Mouse (Mus musculus) liver, embryonic 16.5 days (tissue): ENCODE results near the gene Serping1. TPM values are rescaled to one million over a fixed set of nuclear protein-coding genes. Genes with fewer than 3 reads are reported as not detected.

Experiments used
- ATAC-seq: fragments of 200-750 bp; cut with Nextera tagmentation; 2 replicates; pipeline ENCODE4 v1.8.0; 2017; ENCODE audit warnings: low read depth, mild to moderate bottlenecking, moderate number of reproducible peaks, moderate library complexity
- H3K27ac ChIP-seq: fragments of 300-500 bp; sonication (generic); 2 replicates; pipeline ENCODE4 v1.5.1; 2014; ENCODE audit warnings: mild to moderate bottlenecking, low read length
- H3K27me3 ChIP-seq: fragments of 300-500 bp; sonication (generic); 2 replicates; pipeline ENCODE4 v1.6.1; 2014; ENCODE audit warnings: low read depth, low read length, mixed read lengths; ENCODE audit not compliant: control insufficient read depth, insufficient read depth
- H3K36me3 ChIP-seq: fragments of 300-500 bp; sonication (generic); 2 replicates; pipeline ENCODE4 v1.6.1; 2014; ENCODE audit warnings: mild to moderate bottlenecking; ENCODE audit not compliant: control insufficient read depth, insufficient read depth
- H3K4me1 ChIP-seq: fragments of 300-500 bp; sonication (generic); 2 replicates; pipeline ENCODE4 v1.6.1; 2014; ENCODE audit warnings: low read depth, low read length, mixed read lengths; ENCODE audit not compliant: control insufficient read depth
- H3K4me2 ChIP-seq: fragments of 300-500 bp; sonication (generic); 2 replicates; pipeline ENCODE4 v1.6.1; 2014; ENCODE audit warnings: low read depth, low read length, mixed read lengths
- H3K4me3 ChIP-seq: fragments of 300-500 bp; sonication (generic); 2 replicates; pipeline ENCODE4 v1.5.1; 2014; ENCODE audit warnings: low read depth, mild to moderate bottlenecking, low read length
- H3K9ac ChIP-seq: fragments of 300-500 bp; sonication (generic); 2 replicates; pipeline ENCODE4 v1.6.1; 2014; ENCODE audit warnings: low read depth, low read length
- H3K9me3 ChIP-seq: fragments of 300-500 bp; sonication (generic); replicated peaks from 2 replicates; pipeline ENCODE4 v1.6.1; 2016; ENCODE audit warnings: low read length; ENCODE audit not compliant: control insufficient read depth
- WGBS: fragments of 180-500 bp; shearing (Covaris S2); extraction: QIAGEN DNeasy Blood & Tissue Kit; methylation state at CpG from one replicate; pipeline ENCODE4 v1.1.7; 2014; ENCODE audit not compliant: insufficient replicate concordance; 5-methylcytosine and 5-hydroxymethylcytosine counted together
- polyA plus RNA-seq: library from polyadenylated mRNA; unstranded; fragments of >200 nt; fragmentation: Nextera tagmentation; extraction: Ambion mirVana; gene quantifications from 2 replicates; pipeline ENCODE4 v1.2.1, GENCODE M21; 2015

Serping1 gene
- polyA plus RNA-seq, 1 experiment from 2014 or later: 133 TPM

GRCm38 (mm10) chr2:84757026-84757682 lies 18.1 kb downstream of the Serping1 start:
- Histone ChIP-seq H3K36me3 (no peaks in the 10 kb centered on the region), H3K4me1 (no peaks in the 10 kb centered on the region; the same call in 1 of the 2 replicates), H3K4me3 (no peak overlapping the region), H3K9ac (no peak overlapping the region), H3K27me3 (no peaks in the 10 kb centered on the region; the same call in 1 of the 2 replicates), H3K4me2 (no peak overlapping the region), H3K9me3 (no peaks in the 10 kb centered on the region), H3K27ac (0 out of 2 replicates have a peak overlapping the region, but pooled peaks have one; percentile 17)
- 58% methylated on average over 7 of the region's 7 CpGs for WGBS
- no peak for ATAC-seq

- Histone ChIP-seq H3K4me1 (no peaks in the 10 kb centered on the region; the same call in 1 of the 2 replicates), H3K27ac (peak overlapping the region; percentile 30; the same call in 1 of the 2 replicates), H3K36me3 (no peaks in the 10 kb centered on the region), H3K4me3 (no peak overlapping the region), H3K9ac (no peak overlapping the region), H3K9me3 (no peaks in the 10 kb centered on the region), H3K4me2 (no peak overlapping the region), H3K27me3 (no peaks in the 10 kb centered on the region)
- ATAC-seq: peak; percentile 55; the same call in 1 of the 2 replicates
- 63% methylated on average over 5 of the region's 5 CpGs for WGBS
Observed at GRCm38 (mm10) chr2:84756245-84756644, 19.0 kb downstream of the Serping1 start.

- Histone ChIP-seq H3K4me2 (no peak overlapping the region), H3K4me1 (peaks cover 7% of the 10 kb centered on the region), H3K4me3 (no peak overlapping the region), H3K9ac (no peak overlapping the region), H3K9me3 (no peaks in the 10 kb centered on the region), H3K27ac (no peak overlapping the region), H3K36me3 (no peaks in the 10 kb centered on the region), H3K27me3 (peaks cover 13% of the 10 kb centered on the region)
- ATAC-seq: no peak
- WGBS: 47% methylated on average over 6 of the region's 6 CpGs
Observed at GRCm38 (mm10) chr2:84750115-84750514, 25.1 kb downstream of the Serping1 start.

GRCm38 (mm10) chr2:84744126-84744525 lies 31.1 kb downstream of the Serping1 start:
- peak overlapping the region; percentile 68 for H3K27ac ChIP-seq
- peaks cover 51% of the 10 kb centered on the region for H3K4me1 ChIP-seq
- WGBS: 8% methylated on average over 10 of the region's 10 CpGs
- peaks cover 12% of the 10 kb centered on the region for H3K36me3 ChIP-seq
- peak overlapping the region; percentile 73 for H3K4me2 ChIP-seq
- peak overlapping the region; percentile 66 for H3K4me3 ChIP-seq
- H3K27me3 ChIP-seq: peaks cover 31% of the 10 kb centered on the region
- peak; percentile 5; the same call in 1 of the 2 replicates for ATAC-seq
- no peaks in the 10 kb centered on the region for H3K9me3 ChIP-seq
- H3K9ac ChIP-seq: peak overlapping the region; percentile 72

- Histone ChIP-seq H3K27me3 (peaks cover 30% of the 10 kb centered on the region), H3K36me3 (peaks cover 18% of the 10 kb centered on the region), H3K9ac (peak within 1 kb of the TSS; percentile 72), H3K4me2 (peak within 1 kb of the TSS; percentile 73), H3K4me3 (peak within 1 kb of the TSS; percentile 66), H3K27ac (peak within 1 kb of the TSS; percentile 68), H3K9me3 (no peaks in the 10 kb centered on the region), H3K4me1 (peaks cover 57% of the 10 kb centered on the region)
- peak; percentile 76 for ATAC-seq
- under 1% methylated on average over 25 of the region's 25 CpGs for WGBS
Observed at GRCm38 (mm10) chr2:84743561-84743960, 31.7 kb downstream of the Serping1 start, which contains the start of gene Gm19426. Gene Gm19426, minus strand, starts transcription at chr2:84743655.

GRCm38 (mm10) chr2:84742451-84743283 lies 32.6 kb downstream of the Serping1 start:
- H3K9ac ChIP-seq: peak overlapping the region; percentile 72
- H3K4me2 ChIP-seq: peak overlapping the region; percentile 73
- peaks cover 65% of the 10 kb centered on the region for H3K4me1 ChIP-seq
- peak overlapping the region; percentile 66 for H3K4me3 ChIP-seq
- peak overlapping the region; percentile 68 for H3K27ac ChIP-seq
- peak; percentile 18 for ATAC-seq
- no peaks in the 10 kb centered on the region for H3K9me3 ChIP-seq
- 5% methylated on average over 24 of the region's 26 CpGs for WGBS
- H3K36me3 ChIP-seq: peaks cover 23% of the 10 kb centered on the region
- peaks cover 28% of the 10 kb centered on the region for H3K27me3 ChIP-seq

- ATAC-seq: 0 out of 2 replicates have a peak, but pooled peaks have one; percentile 4
- H3K4me2 ChIP-seq: peak overlapping the region; percentile 73
- H3K27me3 ChIP-seq: peaks cover 27% of the 10 kb centered on the region
- H3K9me3 ChIP-seq: no peaks in the 10 kb centered on the region
- H3K4me1 ChIP-seq: peaks cover 69% of the 10 kb centered on the region
- peak overlapping the region; percentile 72 for H3K9ac ChIP-seq
- WGBS: 39% methylated on average over 5 of the region's 5 CpGs
- peak overlapping the region; percentile 68 for H3K27ac ChIP-seq
- H3K4me3 ChIP-seq: peak overlapping the region; percentile 66
- H3K36me3 ChIP-seq: peaks cover 29% of the 10 kb centered on the region
Observed at GRCm38 (mm10) chr2:84741841-84742450, 33.3 kb downstream of the Serping1 start.

- Histone ChIP-seq H3K27me3 (peaks cover 20% of the 10 kb centered on the region), H3K4me2 (no peak overlapping the region), H3K4me3 (no peak overlapping the region), H3K9me3 (no peaks in the 10 kb centered on the region), H3K36me3 (peaks cover 36% of the 10 kb centered on the region), H3K27ac (no peak overlapping the region), H3K4me1 (peaks cover 77% of the 10 kb centered on the region), H3K9ac (no peak overlapping the region)
- no peak for ATAC-seq
- WGBS: 72% methylated on average over 15 of the region's 15 CpGs
Observed at GRCm38 (mm10) chr2:84740608-84741333, 34.5 kb downstream of the Serping1 start.
